Mouse (Mus musculus): Measurements from ENCODE around the gene Eif3l.

Eif3l gene

DNA sequence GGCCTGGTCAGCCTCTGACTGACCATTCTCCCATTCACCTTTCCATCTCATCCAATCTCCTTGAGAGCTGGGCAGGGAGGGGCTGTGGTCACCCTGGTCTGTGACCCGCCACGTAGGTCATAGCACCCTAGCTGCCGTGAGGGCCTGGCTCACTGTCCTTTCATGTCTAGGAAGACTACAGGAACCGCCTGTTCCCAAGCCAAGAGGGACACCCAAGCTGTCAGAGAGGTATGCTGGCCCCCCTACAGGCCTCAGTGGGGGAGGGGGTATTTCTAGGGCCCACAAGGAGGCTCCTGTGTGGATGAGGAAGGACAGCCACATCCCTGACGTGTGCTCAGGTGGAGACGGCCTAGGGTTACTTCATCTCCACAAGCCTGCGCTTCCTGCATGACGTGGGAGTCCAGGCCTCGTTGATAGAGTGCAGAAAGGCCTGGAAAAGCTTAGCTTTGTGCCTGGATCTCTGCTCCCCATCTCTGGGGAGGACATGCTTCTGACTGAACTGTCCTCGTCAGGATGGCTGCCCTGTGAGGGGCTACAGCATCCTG, 49.4 kb downstream of the Eif3l start:
- DNase-seq (ENCODE audit: low spot score in 2 of 2): no peak

DNA sequence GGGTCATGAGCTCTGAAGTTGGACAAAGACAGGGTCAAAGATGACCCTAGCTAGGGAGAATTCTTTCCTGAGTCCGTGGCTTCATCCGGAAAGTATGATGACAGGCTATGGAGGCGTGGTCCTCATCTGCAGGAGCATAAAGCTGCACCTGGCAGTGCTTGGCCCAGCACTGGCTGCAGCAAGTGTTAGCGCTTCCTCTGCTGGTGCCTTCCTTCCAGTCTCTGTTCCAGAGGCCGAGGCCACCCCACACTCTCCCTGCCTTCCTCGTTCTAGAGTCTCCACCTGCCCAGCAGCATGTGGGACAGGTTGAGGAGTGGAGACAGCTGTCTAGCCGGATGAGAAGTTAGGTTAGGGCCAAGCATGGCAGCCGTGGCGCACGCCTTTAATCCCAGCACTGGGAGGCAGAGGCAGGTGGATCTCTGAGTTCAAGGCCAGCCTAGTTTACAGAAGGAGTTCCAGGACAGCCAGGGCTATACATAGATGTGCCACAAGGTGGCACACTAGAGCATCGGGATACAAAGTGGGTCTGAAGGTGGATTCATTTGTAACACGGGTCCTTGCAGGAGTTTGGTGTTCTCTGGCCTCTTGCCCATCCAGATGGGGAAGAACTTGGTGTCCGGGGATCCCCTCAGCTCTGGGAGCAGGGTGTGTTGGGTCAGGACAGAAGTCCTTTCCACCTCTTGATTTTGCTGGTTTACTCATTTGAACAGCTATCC, 51.4 kb downstream of the Eif3l start:
- DNase-seq (ENCODE audit: low spot score in 2 of 2): peak; percentile 49 to 50

DNA sequence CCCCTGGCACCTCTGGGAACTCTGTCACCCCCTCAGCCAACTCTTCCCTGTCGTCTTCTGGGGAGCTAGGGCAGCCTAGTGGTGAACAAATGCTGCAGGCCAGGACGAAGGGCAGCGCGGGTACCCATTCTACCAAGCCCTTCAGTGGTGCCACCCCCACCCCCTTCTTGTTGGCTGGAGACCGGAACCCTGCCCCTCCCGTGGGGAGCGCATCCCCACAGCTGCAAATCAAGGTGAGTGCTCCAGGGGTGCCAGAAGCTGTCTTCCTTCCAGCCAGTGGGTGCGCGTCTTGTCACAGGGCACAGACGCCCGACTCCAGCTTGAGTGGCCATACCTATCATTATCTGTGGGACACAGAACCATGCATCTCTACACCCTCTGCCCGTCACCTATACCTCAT, 52.1 kb downstream of the Eif3l start:
- DNase-seq (ENCODE audit: low spot score in 2 of 2): no peak

DNA sequence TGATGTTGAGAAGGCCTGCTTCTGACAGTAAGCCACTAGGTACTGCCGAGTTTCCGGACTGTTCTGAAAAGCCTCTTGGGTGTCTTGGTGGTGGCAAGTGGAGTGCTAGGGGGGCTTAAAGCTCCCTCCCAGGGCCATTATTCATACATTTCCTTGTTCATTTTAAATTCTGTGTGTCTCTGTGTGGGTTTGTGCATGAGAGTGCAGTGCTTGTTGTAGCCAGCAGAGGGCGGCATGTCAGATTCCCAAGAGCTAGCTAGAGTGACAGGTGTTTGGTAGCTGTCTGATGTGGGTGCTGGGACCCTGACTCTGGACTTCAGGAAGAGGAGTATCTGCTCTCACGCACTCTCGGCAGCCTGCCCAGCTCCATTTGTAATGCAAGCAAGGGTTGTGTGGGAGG, 53.2 kb downstream of the Eif3l start:
- no peak for DNase-seq (ENCODE audit: low spot score in 2 of 2)

DNA sequence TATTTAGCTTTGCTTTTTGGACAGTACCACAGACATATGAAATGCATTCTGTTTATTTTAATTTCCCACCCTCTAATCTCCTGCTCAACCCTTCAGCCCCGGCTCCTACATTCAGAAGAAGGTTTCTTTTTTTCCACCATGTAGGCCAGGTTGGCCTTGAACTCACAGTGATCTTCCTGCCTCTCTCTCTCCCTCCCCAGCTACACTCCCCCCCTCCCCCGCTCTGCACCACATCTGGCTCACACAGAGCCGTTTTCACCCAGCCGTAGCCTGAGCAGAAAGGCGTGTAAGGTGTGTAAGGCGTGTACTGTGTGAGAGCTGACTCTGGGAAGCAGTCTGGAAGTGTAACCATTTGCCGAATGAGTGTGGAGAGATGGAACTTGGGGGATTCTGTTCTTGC, 54.3 kb downstream of the Eif3l start:
- DNase-seq (ENCODE audit: low spot score in 2 of 2): no peak

DNA sequence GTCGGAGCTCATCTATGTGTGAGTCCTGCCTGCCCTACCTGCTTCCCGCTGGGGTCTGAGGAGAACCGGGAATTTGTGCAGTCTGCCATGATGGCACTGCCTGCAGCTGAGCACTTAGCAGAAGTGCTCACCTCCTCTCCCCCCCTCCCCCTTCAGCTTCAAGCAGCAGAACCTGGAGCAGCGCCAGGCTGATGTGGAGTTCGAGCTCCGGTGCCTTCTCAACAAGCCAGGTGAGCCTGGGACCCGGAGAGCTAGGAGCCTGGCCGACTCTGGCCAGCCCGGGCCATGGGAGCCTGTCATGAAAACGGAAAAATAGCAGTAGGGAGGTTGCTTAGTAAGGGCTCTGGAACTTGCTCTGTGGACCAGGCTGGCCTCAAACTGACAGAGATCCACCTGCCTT, 55.8 kb downstream of the Eif3l start:
- DNase-seq (ENCODE audit: low spot score in 2 of 2): no peak

DNA sequence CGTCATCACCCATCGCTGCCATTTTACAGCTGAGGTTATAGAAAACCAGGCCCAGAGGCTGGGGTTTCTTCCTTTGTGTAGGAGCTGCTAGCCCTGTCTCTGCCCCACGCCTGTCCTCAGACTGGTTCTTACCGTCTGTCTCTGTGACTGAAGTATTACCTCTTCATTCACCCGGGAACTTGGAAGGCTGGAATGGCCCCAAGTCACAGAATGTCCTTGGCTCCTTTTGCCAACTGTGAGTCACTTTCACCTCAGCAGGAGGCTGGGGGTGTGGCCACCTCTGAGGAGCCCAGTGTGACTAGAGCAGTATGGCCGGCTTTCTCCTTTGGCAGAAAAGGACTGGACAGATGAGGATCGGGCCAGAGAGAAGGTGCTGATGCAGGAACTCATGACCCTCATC, 56.5 kb downstream of the Eif3l start:
- peak in 1 of 2 experiments; percentile 43 for DNase-seq (ENCODE audit: low spot score in 2 of 2)

DNA sequence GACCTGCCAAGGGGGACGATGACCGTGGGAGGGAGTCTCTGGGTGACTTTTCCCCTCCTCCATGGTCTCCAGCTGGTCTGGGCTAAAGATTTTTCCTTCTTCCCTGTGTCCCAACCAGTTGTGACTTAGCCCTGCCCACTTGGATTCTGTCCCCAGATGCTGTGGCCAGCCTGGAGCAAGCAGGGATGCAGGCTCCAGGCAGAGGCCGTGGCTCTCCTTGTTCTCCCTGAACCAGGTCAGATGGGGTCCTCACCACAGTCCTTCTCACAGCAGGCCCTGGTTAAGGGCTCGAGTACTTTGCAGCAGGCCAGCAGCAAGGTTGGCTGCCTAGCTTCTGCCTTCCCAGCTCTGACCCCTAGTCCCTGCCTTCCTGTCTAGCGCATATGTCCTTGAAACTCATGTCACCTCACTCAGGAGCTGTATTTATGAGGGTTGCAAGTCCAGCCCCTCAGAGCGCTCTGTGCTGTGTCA, 58.2 kb downstream of the Eif3l start:
- no peak for DNase-seq (ENCODE audit: low spot score in 2 of 2)

DNA sequence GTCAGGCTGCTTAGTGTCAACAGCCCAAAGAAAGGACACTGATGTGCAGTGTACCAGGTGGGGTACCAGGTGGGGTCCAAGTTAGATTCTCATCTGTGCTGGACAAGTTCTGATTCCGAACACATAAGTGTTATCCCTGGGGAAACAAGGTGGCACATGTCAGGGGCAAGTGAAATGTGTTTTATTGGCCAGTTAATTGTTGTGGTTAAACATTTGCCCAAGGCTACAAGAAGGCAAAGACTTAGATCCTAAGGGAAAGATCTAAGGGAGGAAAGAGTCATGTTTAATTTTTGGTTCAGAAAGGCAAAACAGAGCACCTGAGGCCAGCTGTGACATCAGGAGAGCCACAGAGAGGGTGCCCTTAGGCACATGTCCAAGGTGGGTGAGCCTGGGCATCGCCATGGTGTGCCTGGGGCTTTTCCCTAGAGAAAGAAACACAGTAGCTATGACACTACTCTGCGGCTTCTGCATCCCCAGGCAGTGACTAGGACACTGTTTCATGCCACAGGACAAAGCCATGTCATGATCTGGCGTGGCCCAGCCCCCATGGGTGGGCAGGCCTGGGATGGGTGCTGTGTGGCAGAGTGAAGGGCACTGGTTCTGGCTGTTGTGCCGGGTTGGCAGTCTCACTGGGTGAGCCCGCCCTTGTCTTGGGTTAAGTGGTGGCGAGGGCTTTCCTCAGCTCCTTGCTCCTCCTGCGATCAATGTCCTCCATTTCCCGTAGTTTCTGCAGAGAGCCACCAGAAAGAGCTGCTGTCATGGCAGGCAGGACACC, 59.7 kb downstream of the Eif3l start:
- no peak for DNase-seq (ENCODE audit: low spot score in 2 of 2)

DNA sequence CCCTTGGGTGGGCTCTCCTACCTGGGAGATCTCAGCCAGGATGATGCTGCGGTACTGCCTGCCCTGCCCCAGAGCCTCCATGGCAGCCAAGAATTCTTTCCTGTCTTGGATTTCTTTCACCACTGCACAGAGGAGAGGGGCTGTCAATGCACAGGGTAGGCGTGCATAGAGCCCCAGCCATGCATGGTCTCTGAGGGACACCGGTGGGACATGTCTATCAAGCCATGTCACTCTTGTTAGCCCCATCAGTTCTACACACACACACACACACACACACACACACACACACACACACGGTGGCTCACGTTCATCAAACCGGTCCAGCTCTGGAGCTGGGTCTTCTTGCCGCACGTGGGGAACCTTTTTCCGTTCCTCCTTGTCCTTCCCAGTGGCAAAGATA, 60.4 kb downstream of the Eif3l start:
- DNase-seq (ENCODE audit: low spot score in 2 of 2): no peak

DNA sequence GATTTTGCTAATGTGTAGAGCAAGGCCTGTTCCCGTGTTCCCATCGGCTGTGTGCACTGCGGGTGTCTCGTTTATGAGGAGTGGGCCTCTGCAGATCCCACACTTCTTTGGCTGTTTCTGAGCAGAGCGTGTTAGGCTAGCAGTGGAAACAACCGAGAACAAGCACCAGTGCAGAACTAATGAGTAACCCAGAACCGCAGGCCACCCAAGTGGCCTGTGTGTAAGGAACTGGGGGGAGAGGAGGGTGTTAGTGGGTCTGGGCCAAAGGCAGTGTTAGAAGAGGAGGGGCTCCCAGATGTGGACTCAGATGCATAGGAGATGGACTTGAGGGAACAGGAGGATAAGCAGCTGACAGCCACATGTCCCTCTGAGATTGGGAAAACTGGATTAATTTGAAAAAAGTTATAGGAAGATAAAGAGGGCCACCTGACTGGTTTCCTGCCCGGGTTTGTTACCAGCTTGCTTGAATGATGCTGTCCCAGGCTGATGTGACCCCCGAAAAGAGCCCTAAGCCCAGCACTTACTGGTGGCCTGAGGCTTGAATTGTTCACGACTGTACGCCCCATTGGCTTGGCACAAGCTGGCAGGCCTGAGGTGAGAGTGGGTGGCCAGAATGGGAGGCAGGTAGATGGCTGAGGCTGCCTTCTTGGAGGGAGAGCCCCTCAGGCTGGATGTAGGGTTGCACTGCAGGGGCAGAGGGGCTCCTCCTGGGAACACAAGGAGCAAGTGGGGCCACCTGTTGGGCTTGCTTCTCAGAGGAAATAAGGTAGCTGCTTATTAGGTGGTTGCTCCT, 61.0 kb downstream of the Eif3l start:
- no peak for DNase-seq (ENCODE audit: low spot score in 2 of 2)

DNA sequence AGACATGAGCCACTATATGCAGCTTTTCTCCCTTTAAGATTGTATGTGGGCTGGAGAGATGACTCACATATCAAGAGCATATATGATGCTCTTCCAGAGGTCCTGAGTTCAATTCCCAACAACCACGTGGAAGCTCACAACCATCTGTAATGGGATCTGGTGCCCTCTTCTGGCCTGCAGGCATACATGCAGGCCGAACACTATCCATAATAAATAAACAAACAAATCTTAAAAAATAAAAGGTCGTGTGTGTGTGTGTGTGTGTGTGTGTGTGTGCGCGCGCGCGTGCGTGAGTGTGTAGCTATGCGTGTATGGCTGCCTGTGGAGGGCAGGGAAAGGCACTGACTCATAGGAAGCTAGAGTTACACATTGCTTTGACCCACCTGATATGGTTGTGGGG, 64.7 kb downstream of the Eif3l start:
- no peak for DNase-seq (ENCODE audit: low spot score in 2 of 2)

DNA sequence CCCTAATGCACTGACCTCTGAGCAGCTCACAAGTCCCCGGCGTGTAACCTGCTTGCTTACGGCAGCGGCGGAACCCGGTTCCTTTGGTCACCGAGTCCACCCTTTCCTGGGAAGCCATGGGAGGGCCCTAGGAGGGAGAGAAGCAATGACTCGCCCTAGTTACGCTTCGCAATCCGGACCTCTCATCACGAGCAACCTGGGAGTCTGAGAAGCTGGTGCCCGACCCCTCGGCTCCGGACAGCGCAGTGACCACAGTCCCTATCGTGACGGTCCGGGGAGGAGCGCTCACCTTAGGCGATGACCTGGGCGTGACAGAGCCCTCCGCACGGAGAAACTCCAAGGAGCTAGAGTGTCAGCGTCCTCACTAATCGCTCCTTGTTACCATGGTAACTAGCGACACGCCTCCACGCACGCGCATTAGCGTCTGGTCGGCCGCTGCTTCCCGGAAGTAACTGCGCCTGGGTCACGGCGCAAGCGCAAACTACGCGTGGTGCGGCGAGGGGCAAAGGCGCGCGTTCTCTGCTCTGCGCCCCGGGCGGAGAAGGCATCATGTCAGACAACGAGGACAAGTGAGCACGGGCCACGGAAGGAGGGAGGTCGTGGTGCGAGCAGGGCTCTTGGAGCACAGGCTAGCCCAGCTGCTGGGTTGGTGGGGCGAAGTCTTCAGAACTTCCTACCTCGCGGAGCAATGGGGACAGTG, 66.0 kb downstream of the Eif3l start, which contains the start of the genes Polr2f and 1700088E04Rik:
Gene Polr2f (plus strand): TSS at position 144 of the 700 bp plus-strand sequence.
Gene 1700088E04Rik (minus strand): TSS at position 388 of the 700 bp plus-strand sequence.
- peak; percentile 95 to 96 for DNase-seq (ENCODE audit: low spot score in 2 of 2)

DNA sequence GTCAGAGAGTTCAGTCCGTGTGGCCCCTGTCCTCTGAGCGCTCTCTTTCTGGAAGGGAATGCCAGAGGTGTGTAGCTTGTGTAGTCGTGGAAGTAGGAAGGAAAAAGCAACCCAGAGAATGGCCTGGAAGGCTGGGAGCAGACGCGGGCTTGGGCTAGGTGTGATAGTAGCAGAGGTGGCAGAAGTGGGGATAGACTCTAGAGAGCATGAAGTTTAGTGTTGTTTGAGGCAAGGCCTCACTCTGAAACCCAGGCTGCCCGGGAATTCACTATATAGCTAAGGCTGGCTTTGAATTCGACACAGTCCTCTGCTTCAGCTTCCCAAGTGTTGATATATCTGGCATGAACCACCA, 66.6 kb downstream of the Eif3l start:
- no peak for DNase-seq (ENCODE audit: low spot score in 2 of 2)

DNA sequence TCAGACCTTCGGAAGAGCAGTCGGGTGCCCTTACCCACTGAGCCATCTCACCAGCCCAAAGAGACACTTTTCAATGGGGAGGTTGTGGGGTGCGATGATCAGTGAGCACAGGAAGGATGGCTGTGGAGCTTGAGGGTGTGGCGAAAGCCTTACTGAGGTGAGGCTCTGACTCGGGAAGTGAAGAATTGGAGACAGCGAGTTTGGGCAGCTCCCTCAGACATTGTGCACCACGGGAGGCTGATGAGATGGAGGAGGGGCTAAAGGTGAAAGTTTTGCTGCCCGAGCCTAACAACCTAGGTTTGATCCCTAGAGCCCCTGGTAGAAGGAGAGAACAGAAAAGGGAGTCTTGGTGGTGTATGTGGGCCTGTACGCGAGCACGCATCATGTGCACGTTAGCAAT, 68.3 kb downstream of the Eif3l start:
- DNase-seq (ENCODE audit: low spot score in 2 of 2): no peak
